Mouse (Mus musculus) liver, adult 2 months (tissue): ENCODE measurements around the gene Ankrd35. TPM values are rescaled to one million over a fixed set of nuclear protein-coding genes. Genes with fewer than 3 reads are reported as not detected.
A peak's percentile ranks its signal among the peaks of the same experiment; 100 is the strongest.

Experiments used
- DNase-seq: peaks from one replicate; pipeline ENCODE4 v3.0.0-alpha.2; 2011; ENCODE audit warnings: low read depth, low spot score; ENCODE audit errors: extremely low read depth
- H3K27ac ChIP-seq: fragments of 200-500 bp; replicated peaks from 2 replicates; pipeline ENCODE4 v1.5.1; 2012; ENCODE audit warnings: low read depth, mild to moderate bottlenecking, control low read depth, inconsistent platforms, low read length; ENCODE audit not compliant: insufficient read depth
- H3K27me3 ChIP-seq: fragments of 200-500 bp; 2 replicates; pipeline ENCODE4 v1.6.1; 2012; ENCODE audit warnings: mild to moderate bottlenecking, moderate library complexity, low read length, inconsistent platforms; ENCODE audit not compliant: control insufficient read depth, insufficient read depth
- H3K36me3 ChIP-seq: fragments of 200-500 bp; 2 replicates; pipeline ENCODE4 v1.6.1; 2012; ENCODE audit warnings: low read length, inconsistent platforms; ENCODE audit not compliant: control insufficient read depth, insufficient read depth
- H3K4me1 ChIP-seq: fragments of 200-500 bp; 2 replicates; pipeline ENCODE4 v1.6.1; 2011; ENCODE audit warnings: low read length; ENCODE audit not compliant: control insufficient read depth, insufficient read depth
- H3K4me3 ChIP-seq: fragments of 200-500 bp; 2 replicates; pipeline ENCODE4 v1.5.1; 2011; ENCODE audit warnings: low read depth, mild to moderate bottlenecking, control low read depth, low read length, moderate library complexity; ENCODE audit not compliant: insufficient read depth
- H3K79me2 ChIP-seq: fragments of 200-500 bp; 2 replicates; pipeline ENCODE4 v1.6.1; 2012; ENCODE audit warnings: inconsistent platforms, mild to moderate bottlenecking, low read length, moderate library complexity; ENCODE audit not compliant: control insufficient read depth, insufficient read depth
- H3K9ac ChIP-seq: fragments of 200-500 bp; 2 replicates; pipeline ENCODE4 v1.6.1; 2012; ENCODE audit warnings: low read depth, mild to moderate bottlenecking, control low read depth, inconsistent platforms, low read length
- CTCF ChIP-seq: fragments of 200-500 bp; IDR thresholded peaks from 2 replicates; pipeline ENCODE4 v1.5.1; 2011; ENCODE audit warnings: low read depth, low read length, control low read depth
- POLR2A ChIP-seq: fragments of 200-500 bp; IDR thresholded peaks from 2 replicates; pipeline ENCODE4 v1.6.1; 2011; ENCODE audit warnings: low read length, control low read depth; ENCODE audit not compliant: insufficient read depth; ENCODE audit errors: extremely low read depth
- WGBS: fragments of 180-500 bp; shearing (Covaris S2); methylation state at CpG from one replicate; pipeline ENCODE4 v1.1.7; 2018; 5-methylcytosine and 5-hydroxymethylcytosine counted together
- polyA plus RNA-seq: library from polyadenylated mRNA; depleted of rRNA; stranded (reverse); fragments of >200 nt; gene quantifications from 2 replicates; pipeline ENCODE4 v1.2.3, GENCODE M21; 2012
- total RNA-seq: library from RNA; depleted of rRNA; stranded (reverse); fragments of >200 nt; gene quantifications from 2 replicates; pipeline ENCODE4 v1.2.3, GENCODE M21; 2014

Ankrd35 gene
- total and polyA plus RNA-seq, 2 experiments = 0.07 TPM; not detected in 1

- no peaks in the 10 kb centered on the region for H3K27me3 ChIP-seq
- H3K27ac ChIP-seq = no peak overlapping the region
- no peak overlapping the region for H3K4me3 ChIP-seq
- no peak overlapping the region for H3K9ac ChIP-seq
- H3K4me1 ChIP-seq = no peaks in the 10 kb centered on the region
- WGBS = 81% methylated on average over 11 of the region's 11 CpGs
- no peak for TF ChIP-seq POLR2A
- TF ChIP-seq CTCF = peak; percentile 54
- DNase-seq = no peak
- H3K36me3 ChIP-seq = peaks cover 10% of the 10 kb centered on the region
- H3K79me2 ChIP-seq = no peaks in the 10 kb centered on the region
Measured at GRCm38 (mm10) chr3:96704778-96705177, 34.8 kb downstream of the Ankrd35 start.

DNA sequence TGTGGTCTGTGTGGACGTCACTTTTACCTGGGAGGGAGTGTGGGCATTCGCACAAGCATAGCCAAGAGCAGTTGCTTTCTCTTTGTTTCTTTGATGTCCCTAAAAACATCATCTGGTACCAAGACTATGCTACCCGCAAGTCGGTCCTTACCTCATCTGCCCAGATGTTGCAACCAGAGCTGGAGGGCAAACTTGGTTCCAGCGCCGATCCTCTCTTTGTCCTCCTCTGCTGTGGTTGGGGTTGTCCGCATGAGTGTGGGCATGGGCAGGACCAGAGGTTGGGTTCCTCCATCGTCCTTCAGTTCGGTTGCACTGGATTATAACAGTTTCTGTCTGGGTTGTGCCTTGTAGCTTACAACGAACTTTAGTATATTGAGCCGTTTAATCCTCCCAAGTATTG lies 36.3 kb downstream of the Ankrd35 start:
- no peaks in the 10 kb centered on the region for H3K27me3 ChIP-seq
- no peaks in the 10 kb centered on the region for H3K79me2 ChIP-seq
- no peak overlapping the region for H3K9ac ChIP-seq
- H3K36me3 ChIP-seq = peaks cover 16% of the 10 kb centered on the region
- H3K27ac ChIP-seq = no peak overlapping the region
- no peaks in the 10 kb centered on the region for H3K4me1 ChIP-seq
- H3K4me3 ChIP-seq = no peak overlapping the region
- 92% methylated on average over 11 of the region's 11 CpGs for WGBS
- TF ChIP-seq POLR2A = no peak
- TF ChIP-seq CTCF = no peak
- DNase-seq = no peak

GRCm38 (mm10) chr3:96706984-96707383 lies 37.1 kb downstream of the Ankrd35 start:
- H3K36me3 ChIP-seq = peaks cover 17% of the 10 kb centered on the region
- TF ChIP-seq POLR2A (no peak), CTCF (no peak)
- H3K79me2 ChIP-seq = no peaks in the 10 kb centered on the region
- no peak for DNase-seq
- no peaks in the 10 kb centered on the region for H3K27me3 ChIP-seq
- no peak overlapping the region for H3K9ac ChIP-seq
- H3K4me1 ChIP-seq = no peaks in the 10 kb centered on the region
- no peak overlapping the region for H3K27ac ChIP-seq
- no peak overlapping the region for H3K4me3 ChIP-seq
- WGBS = 75% methylated on average over 7 of the region's 7 CpGs

DNA sequence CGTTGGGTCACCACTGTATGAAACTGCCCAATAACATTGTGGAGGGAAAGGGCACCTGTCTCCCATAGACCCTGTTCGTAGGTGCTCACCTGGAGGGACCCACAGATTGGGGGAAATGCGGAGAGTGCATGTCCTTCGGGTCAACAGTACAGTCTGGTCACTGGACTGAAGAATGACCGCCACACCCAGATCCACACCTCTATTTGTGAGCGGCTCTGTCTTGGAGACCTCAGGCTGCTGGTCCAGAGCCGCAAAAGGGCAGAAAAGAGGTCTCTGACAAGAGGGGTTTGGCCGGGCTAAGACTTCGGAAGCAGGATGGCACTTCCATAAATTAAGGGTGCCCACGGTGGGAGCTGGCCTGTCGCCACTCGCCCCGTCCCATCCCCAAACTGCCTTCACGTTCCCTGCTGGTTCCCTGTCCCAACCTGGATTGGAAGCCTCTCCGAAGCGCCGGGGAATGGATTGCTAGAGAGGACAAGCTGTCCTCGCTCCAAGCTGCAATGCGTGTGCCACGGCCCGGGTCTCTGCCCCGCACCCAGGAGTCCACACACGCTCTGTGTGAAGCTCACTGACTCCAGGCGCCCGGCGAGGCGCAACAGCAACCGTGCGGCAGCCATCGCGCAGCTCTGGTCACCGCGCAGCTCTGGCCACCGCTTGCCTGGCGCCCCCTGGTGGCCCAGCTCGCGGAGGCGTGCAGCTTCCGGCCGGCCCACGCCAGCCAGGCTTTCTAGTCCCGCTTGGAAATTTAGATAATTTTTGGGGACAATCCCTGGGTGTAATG lies 38.2 kb downstream of the Ankrd35 start, which contains the start of gene Nudt17:
Nudt17 (minus strand) TSS at position 660 of the 781 bp plus-strand sequence.
- DNase-seq = peak; percentile 29
- peaks cover 27% of the 10 kb centered on the region for H3K36me3 ChIP-seq
- WGBS = 5% methylated on average over 42 of the region's 42 CpGs
- H3K4me1 ChIP-seq = no peaks in the 10 kb centered on the region
- TF ChIP-seq POLR2A (no peak), CTCF (peak; percentile 89)
- no peaks in the 10 kb centered on the region for H3K79me2 ChIP-seq
- H3K9ac ChIP-seq = peak within 1 kb of the TSS; percentile 79
- H3K4me3 ChIP-seq = peak within 1 kb of the TSS; percentile 66; the same call in 1 of the 2 replicates
- no peak within 1 kb of the TSS for H3K27ac ChIP-seq
- no peaks in the 10 kb centered on the region for H3K27me3 ChIP-seq

GRCm38 (mm10) chr3:96708684-96709064 lies 38.7 kb downstream of the Ankrd35 start:
- no peak for DNase-seq
- no peaks in the 10 kb centered on the region for H3K79me2 ChIP-seq
- H3K4me1 ChIP-seq = no peaks in the 10 kb centered on the region
- H3K9ac ChIP-seq = no peak overlapping the region
- TF ChIP-seq CTCF (no peak), POLR2A (no peak)
- H3K4me3 ChIP-seq = no peak overlapping the region
- no peak overlapping the region for H3K27ac ChIP-seq
- 64% methylated on average over 2 of the region's 2 CpGs for whole genome bisulfite sequencing
- H3K36me3 ChIP-seq = peaks cover 31% of the 10 kb centered on the region
- no peaks in the 10 kb centered on the region for H3K27me3 ChIP-seq

- H3K27me3 ChIP-seq = no peaks in the 10 kb centered on the region
- no peak overlapping the region for H3K4me3 ChIP-seq
- 89% methylated on average over 5 of the region's 5 CpGs for WGBS
- DNase-seq = no peak
- peaks cover 56% of the 10 kb centered on the region for H3K36me3 ChIP-seq
- TF ChIP-seq CTCF (no peak), POLR2A (no peak)
- no peaks in the 10 kb centered on the region for H3K4me1 ChIP-seq
- no peaks in the 10 kb centered on the region for H3K79me2 ChIP-seq
- H3K27ac ChIP-seq = no peak overlapping the region
- no peak overlapping the region for H3K9ac ChIP-seq
Measured at GRCm38 (mm10) chr3:96714286-96714685, 44.4 kb downstream of the Ankrd35 start.
